Mouse (Mus musculus) intestine, embryonic 14.5 days (tissue): Measurements from ENCODE around the gene Apom. TPM values are rescaled to one million over a fixed set of nuclear protein-coding genes. Genes with fewer than 3 reads are reported as not detected.

Experiments
- ATAC-seq: fragments of 200-750 bp; cut with Nextera tagmentation; replicated peaks from 2 replicates; pipeline ENCODE4 v1.8.0; 2017; ENCODE audit warnings: low read depth, moderate number of reproducible peaks, moderate TSS enrichment, moderate library complexity; ENCODE audit not compliant: low FRiP score, low TSS enrichment
- DNase-seq: peaks from one replicate; pipeline ENCODE4 v3.0.0-alpha.2; 2018; ENCODE audit warnings: low spot score
- H3K27ac ChIP-seq: fragments of 300-500 bp; sonication (generic); 2 replicates; pipeline ENCODE4 v1.5.1; 2014; ENCODE audit warnings: low read depth, mild to moderate bottlenecking, control low read depth
- H3K27me3 ChIP-seq: fragments of 300-500 bp; sonication (generic); replicated peaks from 2 replicates; pipeline ENCODE4 v1.6.1; 2014; ENCODE audit warnings: low read length, control low read depth; ENCODE audit not compliant: control insufficient read depth, insufficient read depth
- H3K36me3 ChIP-seq: fragments of 300-500 bp; sonication (generic); 2 replicates; pipeline ENCODE4 v1.6.1; 2014; ENCODE audit warnings: low read length, control low read depth; ENCODE audit not compliant: control insufficient read depth, insufficient read depth
- H3K4me1 ChIP-seq: fragments of 300-500 bp; sonication (generic); replicated peaks from 2 replicates; pipeline ENCODE4 v1.6.1; 2014; ENCODE audit warnings: low read length, control low read depth, mixed read lengths; ENCODE audit not compliant: control insufficient read depth, insufficient read depth
- H3K4me2 ChIP-seq: fragments of 300-500 bp; sonication (generic); 2 replicates; pipeline ENCODE4 v1.6.1; 2014; ENCODE audit warnings: low read length
- H3K4me3 ChIP-seq: fragments of 300-500 bp; sonication (generic); 2 replicates; pipeline ENCODE4 v1.5.1; 2014; ENCODE audit warnings: low read depth, low read length, control low read depth, mixed read lengths
- H3K9ac ChIP-seq: fragments of 300-500 bp; sonication (generic); 2 replicates; pipeline ENCODE4 v1.6.1; 2014; ENCODE audit warnings: mild to moderate bottlenecking, low read length
- H3K9me3 ChIP-seq: fragments of 300-500 bp; sonication (generic); 2 replicates; pipeline ENCODE4 v1.6.1; 2016; ENCODE audit warnings: low read length, control low read depth; ENCODE audit not compliant: control insufficient read depth
- WGBS: fragments of 180-500 bp; shearing (Covaris S2); extraction: QIAGEN DNeasy Blood & Tissue Kit; methylation state at CpG from one replicate; pipeline ENCODE4 v1.1.7; 2014; 5-methylcytosine and 5-hydroxymethylcytosine counted together
- polyA plus RNA-seq: library from polyadenylated mRNA; unstranded; fragments of >200 nt; fragmentation: Nextera tagmentation; extraction: Ambion mirVana; gene quantifications from 2 replicates; pipeline ENCODE4 v1.2.1, GENCODE M21; 2014

Gene Apom
- polyA plus RNA-seq, 1 experiment from 2014 or later, result 1.5 TPM

GRCm38 (mm10) chr17:35168541-35169207 lies 36.8 kb upstream of the Apom start:
- 21% methylated on average over 4 of the region's 4 CpGs for WGBS
- Histone ChIP-seq H3K9ac (no peak overlapping the region), H3K36me3 (no peaks in the 10 kb centered on the region), H3K4me2 (no peak overlapping the region), H3K4me1 (peaks cover 9% of the 10 kb centered on the region; the same call in 1 of the 2 replicates), H3K27ac (no peak overlapping the region), H3K27me3 (no peaks in the 10 kb centered on the region), H3K4me3 (no peak overlapping the region), H3K9me3 (no peaks in the 10 kb centered on the region)
- no peak for DNase-seq
- no peak for ATAC-seq

- 87% methylated on average over 7 of the region's 7 CpGs for WGBS
- DNase-seq, result no peak
- Histone ChIP-seq H3K27me3 (no peaks in the 10 kb centered on the region), H3K9me3 (no peaks in the 10 kb centered on the region), H3K4me1 (peaks cover 15% of the 10 kb centered on the region), H3K4me3 (no peak overlapping the region), H3K9ac (no peak overlapping the region), H3K27ac (no peak overlapping the region), H3K4me2 (no peak overlapping the region), H3K36me3 (0 out of 2 replicates have a peak, but pooled peaks cover 1% of the 10 kb centered on the region)
- no peak for ATAC-seq
Observed at GRCm38 (mm10) chr17:35167794-35168193, 35.9 kb upstream of the Apom start.

- H3K4me1 ChIP-seq, result peaks cover 19% of the 10 kb centered on the region
- no peaks in the 10 kb centered on the region for H3K27me3 ChIP-seq
- peak overlapping the region; percentile 65 for H3K4me2 ChIP-seq
- H3K4me3 ChIP-seq, result no peak overlapping the region
- WGBS, result 61% methylated on average over 8 of the region's 8 CpGs
- DNase-seq (no peak), ATAC-seq (no peak)
- H3K9ac ChIP-seq, result no peak overlapping the region; the same call in 1 of the 2 replicates
- peak overlapping the region; percentile 99 for H3K27ac ChIP-seq
- H3K9me3 ChIP-seq, result no peaks in the 10 kb centered on the region
- peaks cover 11% of the 10 kb centered on the region for H3K36me3 ChIP-seq
Observed at GRCm38 (mm10) chr17:35166352-35167035, 34.6 kb upstream of the Apom start.

GRCm38 (mm10) chr17:35165451-35166155 lies 33.8 kb upstream of the Apom start:
- ATAC-seq, result peak; percentile 85
- peaks cover 20% of the 10 kb centered on the region for H3K36me3 ChIP-seq
- no peaks in the 10 kb centered on the region for H3K27me3 ChIP-seq
- H3K4me3 ChIP-seq, result peak overlapping the region; percentile 65
- peak overlapping the region; percentile 99 for H3K27ac ChIP-seq
- no peak for DNase-seq
- 20% methylated on average over 12 of the region's 12 CpGs for WGBS
- H3K4me2 ChIP-seq, result peak overlapping the region; percentile 65
- H3K9ac ChIP-seq, result peak overlapping the region; percentile 58
- H3K4me1 ChIP-seq, result peaks cover 19% of the 10 kb centered on the region
- no peaks in the 10 kb centered on the region for H3K9me3 ChIP-seq

GRCm38 (mm10) chr17:35164568-35165450 lies 33.0 kb upstream of the Apom start, which contains the start of gene Prrc2a:
Gene Prrc2a (minus strand): TSS chr17:35164897.
- ATAC-seq (peak; percentile 94), DNase-seq (peak; percentile 98)
- H3K4me2 ChIP-seq, result peak within 1 kb of the TSS; percentile 98
- no peaks in the 10 kb centered on the region for H3K9me3 ChIP-seq
- no peaks in the 10 kb centered on the region for H3K27me3 ChIP-seq
- H3K9ac ChIP-seq, result peak within 1 kb of the TSS; percentile 87
- H3K36me3 ChIP-seq, result peaks cover 28% of the 10 kb centered on the region
- H3K4me3 ChIP-seq, result peak within 1 kb of the TSS; percentile 65
- peaks cover 19% of the 10 kb centered on the region for H3K4me1 ChIP-seq
- WGBS, result under 1% methylated on average over 79 of the region's 89 CpGs
- H3K27ac ChIP-seq, result peak within 1 kb of the TSS; percentile 99

GRCm38 (mm10) chr17:35164218-35164567 lies 32.3 kb upstream of the Apom start:
- Histone ChIP-seq H3K9ac (peak overlapping the region; percentile 87), H3K9me3 (no peaks in the 10 kb centered on the region), H3K27ac (peak overlapping the region; percentile 85), H3K4me1 (peaks cover 19% of the 10 kb centered on the region), H3K4me3 (peak overlapping the region; percentile 65), H3K4me2 (peak overlapping the region; percentile 98), H3K27me3 (no peaks in the 10 kb centered on the region), H3K36me3 (peaks cover 34% of the 10 kb centered on the region)
- ATAC-seq, result no peak
- peak; percentile 76 for DNase-seq
- under 1% methylated on average over 27 of the region's 28 CpGs for WGBS

- H3K36me3 ChIP-seq, result peaks cover 41% of the 10 kb centered on the region
- peak overlapping the region; percentile 85 for H3K27ac ChIP-seq
- peak overlapping the region; percentile 65 for H3K4me3 ChIP-seq
- H3K9me3 ChIP-seq, result no peaks in the 10 kb centered on the region
- DNase-seq (no peak), ATAC-seq (no peak)
- WGBS, result 13% methylated on average over 8 of the region's 8 CpGs
- H3K4me2 ChIP-seq, result peak overlapping the region; percentile 98
- peak overlapping the region; percentile 87 for H3K9ac ChIP-seq
- peaks cover 19% of the 10 kb centered on the region for H3K4me1 ChIP-seq
- no peaks in the 10 kb centered on the region for H3K27me3 ChIP-seq
Observed at GRCm38 (mm10) chr17:35163326-35164081, 31.7 kb upstream of the Apom start.
